Mouse (Mus musculus) liver, adult 2 months (tissue): ENCODE measurements at regions not wholly inside any gene's neighbourhood (a gene's known extent, or its start where the extent isn't known, plus 50 kb on each side); places are given as distances from the start of the nearest gene placed in this dataset.

Experiments used
- CTCF ChIP-seq: fragments of 200-500 bp; IDR thresholded peaks from 2 replicates; pipeline ENCODE4 v1.5.1; 2011; ENCODE audit warnings: low read depth, low read length, control low read depth
- POLR2A ChIP-seq: fragments of 200-500 bp; IDR thresholded peaks from 2 replicates; pipeline ENCODE4 v1.6.1; 2011; ENCODE audit warnings: low read length, control low read depth; ENCODE audit not compliant: insufficient read depth; ENCODE audit errors: extremely low read depth

DNA sequence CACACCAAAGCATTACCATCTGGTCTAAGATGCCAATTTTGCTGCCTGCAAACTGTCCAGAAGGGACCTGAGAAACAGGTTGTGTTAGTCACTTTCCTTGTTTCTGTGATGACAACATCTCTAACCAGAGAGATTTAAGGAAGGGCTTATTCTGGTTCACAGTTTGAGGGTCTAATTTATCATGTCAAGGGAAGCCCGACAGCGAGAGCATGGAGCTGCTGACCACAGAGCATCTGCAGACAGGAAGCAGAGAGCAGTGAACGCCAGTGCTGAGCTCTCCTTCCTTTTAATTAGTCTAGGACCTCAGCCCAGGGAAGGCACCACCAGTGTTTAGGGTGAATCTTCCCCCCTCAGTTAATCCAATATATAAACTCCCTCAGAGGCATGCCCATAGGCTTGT is 85.3 kb upstream of the Mgme1 start:
- TF ChIP-seq CTCF (no peak), POLR2A (no peak)
